Mouse (Mus musculus): ENCODE data around the gene Fstl3.

Gene Fstl3

DNA sequence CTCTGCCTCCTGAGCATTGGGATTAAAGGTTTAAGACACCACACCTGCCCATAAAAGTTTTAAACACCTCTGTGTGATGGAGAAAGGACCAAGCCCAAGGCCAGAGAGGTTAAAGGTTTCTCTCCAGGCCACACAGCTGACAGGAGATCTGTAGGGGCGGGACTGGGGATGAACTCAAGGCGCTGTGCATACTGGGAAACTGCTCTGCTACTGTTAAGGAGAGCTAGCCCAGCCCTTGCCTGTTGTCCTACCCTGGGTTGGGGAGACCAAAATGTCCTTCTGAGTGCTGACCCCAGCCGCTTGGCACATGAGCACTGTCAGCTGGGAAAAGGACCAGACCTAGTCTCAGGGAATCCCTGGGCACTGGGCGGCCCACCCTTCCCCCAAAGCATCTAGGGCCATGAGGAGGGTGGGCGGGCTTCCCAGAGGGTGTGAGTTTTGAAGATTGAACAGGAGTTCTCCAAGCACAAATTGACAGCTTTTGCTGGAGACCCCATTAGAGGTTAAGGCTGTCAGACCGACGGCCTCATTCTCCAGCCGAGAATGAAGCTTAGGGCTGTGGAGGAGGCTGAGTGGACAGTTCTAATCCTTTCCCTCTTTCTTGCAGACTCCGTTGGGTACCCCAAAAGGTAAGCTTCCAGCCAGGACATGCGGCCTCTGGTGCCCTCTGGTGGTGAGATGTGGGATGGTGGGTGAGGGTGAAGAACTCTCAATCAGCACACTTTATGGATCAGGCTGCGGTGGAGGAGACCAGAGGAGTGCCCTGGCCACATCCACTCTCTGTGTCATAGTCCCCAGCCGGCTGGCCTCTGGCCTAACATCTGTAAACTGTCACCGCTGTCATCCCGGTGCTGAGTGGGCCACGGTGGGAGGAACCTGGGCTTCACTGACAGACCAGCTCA, 34.9 kb downstream of the Fstl3 start:
- peak; percentile 56 for DNase-seq (ENCODE audit: low read depth, low spot score)

GRCm38 (mm10) chr10:79814271-79814842, 37.3 kb downstream of the Fstl3 start:
- DNase-seq (ENCODE audit: low read depth, low spot score) = no peak

GRCm38 (mm10) chr10:79815671-79816494, 38.8 kb downstream of the Fstl3 start:
- DNase-seq (ENCODE audit: low read depth, low spot score) = no peak

DNA sequence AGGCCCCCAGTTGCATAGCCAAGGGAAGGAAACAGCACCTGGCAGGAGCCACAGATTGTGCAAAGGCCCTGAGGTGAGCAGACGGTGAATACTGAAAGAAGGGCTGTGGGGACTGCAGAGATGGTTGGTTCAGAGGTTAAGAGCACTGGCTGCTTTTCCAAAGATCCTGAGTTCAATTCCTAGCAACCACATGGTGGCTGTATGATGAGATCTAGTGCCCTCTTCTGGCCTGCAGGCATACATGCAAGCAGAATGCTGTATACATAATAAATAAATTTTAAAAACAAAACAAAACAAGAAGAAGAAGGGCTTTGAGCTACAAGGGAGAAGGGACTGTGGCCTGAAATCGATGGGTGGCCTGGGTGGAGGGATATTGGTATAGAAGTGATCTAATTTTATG, 40.0 kb downstream of the Fstl3 start:
- DNase-seq (ENCODE audit: low read depth, low spot score) = no peak

DNA sequence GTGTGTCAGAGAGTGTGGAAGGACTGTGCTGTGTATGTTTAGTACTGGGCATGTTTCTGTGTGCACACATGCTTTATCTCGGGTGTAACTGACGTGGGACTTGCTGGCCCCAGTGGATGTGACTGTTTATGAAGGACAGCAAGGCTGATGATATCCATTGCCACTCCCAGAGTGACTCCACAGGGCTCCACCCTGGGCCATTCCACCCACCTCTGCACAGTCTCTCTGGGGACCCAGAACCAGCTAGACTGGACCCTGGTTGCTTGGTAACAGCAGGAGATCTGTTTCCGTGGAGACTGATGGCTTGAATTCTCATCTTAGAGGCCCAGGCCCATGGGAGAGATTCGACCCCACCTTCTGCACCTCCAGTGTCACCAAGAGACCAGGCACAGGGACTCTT, 41.2 kb downstream of the Fstl3 start:
- DNase-seq (ENCODE audit: low read depth, low spot score) = no peak

- DNase-seq (ENCODE audit: low read depth, low spot score) = no peak
Observed at GRCm38 (mm10) chr10:79819606-79820005, 42.5 kb downstream of the Fstl3 start.

GRCm38 (mm10) chr10:79820277-79820676, 43.2 kb downstream of the Fstl3 start:
- no peak for DNase-seq (ENCODE audit: low read depth, low spot score)

DNA sequence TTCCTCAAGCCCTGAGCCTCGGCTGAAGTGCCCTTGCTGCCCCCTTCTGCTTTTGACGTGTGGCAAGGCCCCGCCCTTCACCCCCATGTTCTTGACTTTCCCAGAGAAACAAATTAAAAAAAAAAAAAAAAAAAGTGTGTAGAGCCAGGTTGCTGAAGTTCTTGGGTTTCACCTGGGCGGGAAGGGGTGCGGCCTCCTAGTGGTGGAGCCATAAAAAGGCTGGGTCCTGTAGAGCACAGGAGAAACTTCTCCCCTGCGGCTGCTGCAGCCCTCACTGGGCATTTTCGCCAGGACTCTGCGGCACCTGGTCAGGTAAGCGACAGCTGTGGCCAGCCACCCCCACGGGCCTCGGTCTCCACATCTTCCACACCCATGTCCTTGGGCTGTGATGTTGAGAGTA, 43.7 kb downstream of the Fstl3 start, which contains the start of gene Misp:
Gene Misp (plus strand): TSS at position 208 of the 400 bp plus-strand sequence.
- no peak for DNase-seq (ENCODE audit: low read depth, low spot score)

GRCm38 (mm10) chr10:79821731-79822130, 44.7 kb downstream of the Fstl3 start:
- DNase-seq (ENCODE audit: low read depth, low spot score) = no peak

DNA sequence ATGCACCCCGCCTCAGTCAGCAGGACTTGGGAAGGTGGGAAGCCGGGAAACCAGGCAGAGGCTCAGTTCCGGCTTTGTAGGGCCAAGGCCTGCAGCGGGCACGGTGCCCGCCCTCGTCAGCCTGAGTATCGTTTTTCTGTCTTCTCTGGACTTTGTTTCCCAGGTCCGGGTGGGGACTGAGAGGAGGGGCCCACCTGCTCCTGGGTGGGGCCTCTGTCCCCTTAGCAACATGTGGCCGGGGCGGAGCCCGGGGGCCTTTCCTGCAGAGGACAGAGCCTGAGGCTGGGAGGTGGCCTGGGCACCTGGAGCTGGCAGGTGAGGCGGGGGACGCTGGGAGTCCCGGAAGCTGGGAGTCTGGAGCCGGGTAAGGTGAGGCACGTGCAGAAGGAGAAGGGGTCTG, 45.3 kb downstream of the Fstl3 start:
- no peak for DNase-seq (ENCODE audit: low read depth, low spot score)

GRCm38 (mm10) chr10:79823011-79823410, 45.9 kb downstream of the Fstl3 start:
- no peak for DNase-seq (ENCODE audit: low read depth, low spot score)

DNA sequence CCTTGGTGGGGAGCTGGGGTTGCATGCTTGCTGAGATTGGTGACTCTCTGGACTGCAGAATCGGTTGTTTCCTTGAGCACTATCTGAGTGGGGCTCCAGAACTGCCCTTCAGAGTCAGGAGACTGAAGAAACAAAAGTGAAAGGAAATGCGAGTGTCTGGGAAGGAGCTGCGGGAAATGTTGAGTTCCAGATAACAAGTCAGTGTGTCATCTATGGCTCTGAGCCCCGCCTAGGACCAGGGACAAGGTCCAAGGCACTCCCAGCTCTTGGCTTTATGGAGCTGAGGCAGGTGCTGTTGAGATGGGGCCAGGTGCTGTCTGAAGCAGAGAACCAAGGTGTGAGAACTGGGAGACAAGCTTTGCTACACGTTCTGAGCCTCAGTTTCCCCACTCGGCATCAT, 47.3 kb downstream of the Fstl3 start:
- DNase-seq (ENCODE audit: low read depth, low spot score) = no peak

- DNase-seq (ENCODE audit: low read depth, low spot score) = no peak
Observed at GRCm38 (mm10) chr10:79831583-79831982, 54.5 kb downstream of the Fstl3 start.

Measured in retina, adult 2 months (tissue).